Mouse (Mus musculus) thymus, postnatal 14 days (tissue): ENCODE data around the gene Bivm.

Source experiments
- DNase-seq: peaks from one replicate; pipeline ENCODE4 v3.0.0; 2021

Gene Bivm

GRCm38 (mm10) chr1:44178086-44178485, 59.3 kb downstream of the Bivm start:
- no peak for DNase-seq

- DNase-seq, result no peak
These were observed 67.6 kb downstream of the Bivm start for GRCm38 (mm10) chr1:44186396-44186795.
